Mouse (Mus musculus) bone marrow macrophage, adult 2 months (primary cell): Measurements from ENCODE around the gene AC170998.1.

Experiments used
- CTCF ChIP-seq: IDR thresholded peaks from 2 replicates; pipeline ENCODE4 v1.5.1; 2012; ENCODE audit warnings: low read depth, mild to moderate bottlenecking, low read length, moderate library complexity
- POLR2A ChIP-seq: IDR thresholded peaks from 2 replicates; pipeline ENCODE4 v1.6.1; 2012; ENCODE audit warnings: mild to moderate bottlenecking, low read depth, low read length, borderline replicate concordance

GRCm38 (mm10) chr17:28756447-28756846, 30.6 kb downstream of the AC170998.1 start:
- no peak for TF ChIP-seq POLR2A
- no peak for TF ChIP-seq CTCF
